Comparison of ENCODE assay signal across 17 mouse cellular contexts in genomic region chr12:76818908-76819307, GRCm38 (mm10). TPM values are rescaled to one million over a fixed set of nuclear protein-coding genes. Genes with fewer than 3 reads are reported as not detected.
DNase-seq lines count a peak whose midpoint lies in the region; ATAC-seq and TF ChIP-seq lines count a peak whose summit lies in the region.
"Had no signal": no experiment of that assay in that cellular context is flagged by ENCODE, and none has a peak within 500 bp of the region (broad histone marks: within the 10 kb centered on the region; RNA-seq: fewer than 3 reads in every experiment).

No protein-coding gene starts in this region.

- no peak overlapping the region for H3K9ac ChIP-seq in lung, embryonic 16.5 days (ENCODE audit: low read length)
- no peak overlapping the region for H3K9ac ChIP-seq in stomach, postnatal 0 days (ENCODE audit: low read length)
- H3K9ac ChIP-seq in forebrain, postnatal 0 days, result no peak overlapping the region
- H3K9ac ChIP-seq: forebrain, embryonic 15.5 days; liver, postnatal 0 days; midbrain, embryonic 12.5 days; neural tube, embryonic 13.5 days had no signal

- peak overlapping the region; percentile 88 for H3K27ac ChIP-seq in lung, embryonic 16.5 days (ENCODE audit: low read length)
- peak overlapping the region; percentile 84; the same call in 1 of the 2 replicates for H3K27ac ChIP-seq in stomach, postnatal 0 days (replicated peaks)
- no peak overlapping the region for H3K27ac ChIP-seq in forebrain, postnatal 0 days (ENCODE audit: low read depth, low read length)
- H3K27ac ChIP-seq: forebrain, embryonic 15.5 days; midbrain, embryonic 12.5 days; neural tube, embryonic 13.5 days had no signal

- peak; percentile 43 for DNase-seq in cerebellum, adult 9-10 months
- DNase-seq in cerebellum, adult 11 months, result no peak
- DNase-seq in lung, adult 2 months, result no peak
- DNase-seq in left cerebral cortex, postnatal 14 days (ENCODE audit: low spot score in 2 of 2), result peak; percentile 73 to 84
- no peak for DNase-seq in stomach, postnatal 0 days (ENCODE audit: low spot score)
- DNase-seq in gastrocnemius, postnatal 4 days (ENCODE audit: low spot score in 2 of 2), result no peak
- DNase-seq in forebrain, postnatal 0 days, result no peak
- DNase-seq: cerebellum, adult 8-10 months; kidney, adult 9 months; liver, postnatal 0 days; thymus, adult 2 months had no signal

- 81% methylated on average over 9 of the region's 9 CpGs for WGBS in lung, embryonic 16.5 days
- WGBS in lung, adult 2 months, result 77% methylated on average over 9 of the region's 9 CpGs
- WGBS in stomach, postnatal 0 days, result 70% methylated on average over 9 of the region's 9 CpGs
- WGBS in forebrain, postnatal 0 days, result 89% methylated on average over 9 of the region's 9 CpGs

- H3K4me1 ChIP-seq in lung, embryonic 16.5 days (replicated peaks; ENCODE audit: control insufficient read depth, insufficient read depth, low read length), result peaks cover 44% of the 10 kb centered on the region
- H3K4me1 ChIP-seq in lung, adult 2 months (ENCODE audit: control insufficient read depth, insufficient read depth, low read length), result peaks cover 3% of the 10 kb centered on the region; the same call in 1 of the 2 replicates
- peaks cover 9% of the 10 kb centered on the region; the same call in 1 of the 2 replicates for H3K4me1 ChIP-seq in stomach, postnatal 0 days (replicated peaks; ENCODE audit: control insufficient read depth, insufficient read depth)
- H3K4me1 ChIP-seq in forebrain, postnatal 0 days (ENCODE audit: insufficient read depth), result peaks cover 15% of the 10 kb centered on the region; the same call in 1 of the 2 replicates

- H3K27me3 ChIP-seq in lung, embryonic 16.5 days (ENCODE audit: control insufficient read depth, insufficient read depth, low read depth, low read length), result no peaks in the 10 kb centered on the region; the same call in 1 of the 2 replicates
- no peaks in the 10 kb centered on the region for H3K27me3 ChIP-seq in stomach, postnatal 0 days (ENCODE audit: control insufficient read depth, insufficient read depth, low read length)
- no peaks in the 10 kb centered on the region for H3K27me3 ChIP-seq in forebrain, postnatal 0 days (ENCODE audit: insufficient read depth, low read length)

- H3K36me3 ChIP-seq in lung, embryonic 16.5 days (ENCODE audit: control insufficient read depth, insufficient read depth, low read length), result no peaks in the 10 kb centered on the region
- no peaks in the 10 kb centered on the region for H3K36me3 ChIP-seq in stomach, postnatal 0 days (ENCODE audit: control insufficient read depth, insufficient read depth, low read length)
- no peaks in the 10 kb centered on the region; the same call in 1 of the 2 replicates for H3K36me3 ChIP-seq in forebrain, postnatal 0 days (ENCODE audit: insufficient read depth)
- H3K36me3 ChIP-seq: forebrain, embryonic 15.5 days; midbrain, embryonic 12.5 days; neural tube, embryonic 13.5 days had no signal

- no peak for TF ChIP-seq CTCF in lung, adult 2 months (IDR thresholded peaks at IDR 0.05; ENCODE audit: insufficient read depth, low read length)
- no peak for TF ChIP-seq CTCF in stomach, postnatal 0 days (IDR thresholded peaks at IDR 0.05; ENCODE audit: low read depth)
- TF ChIP-seq CTCF in forebrain, postnatal 0 days (IDR thresholded peaks at IDR 0.05; ENCODE audit: low read depth), result no peak

- H3K4me3 ChIP-seq in lung, embryonic 16.5 days (ENCODE audit: low read length), result no peak overlapping the region
- H3K4me3 ChIP-seq in lung, adult 2 months (replicated peaks; ENCODE audit: extremely low read depth, low read depth, low read length), result no peak overlapping the region
- no peak overlapping the region for H3K4me3 ChIP-seq in stomach, postnatal 0 days (ENCODE audit: low read depth, low read length)
- no peak overlapping the region for H3K4me3 ChIP-seq in forebrain, postnatal 0 days (ENCODE audit: low read depth, low read length)
- H3K4me3 ChIP-seq: forebrain, embryonic 15.5 days; midbrain, embryonic 12.5 days; neural tube, embryonic 13.5 days had no signal

- no peak for TF ChIP-seq EP300 in stomach, postnatal 0 days (optimal IDR thresholded peaks at IDR 0.05)

- H3K9me3 ChIP-seq in lung, embryonic 16.5 days (ENCODE audit: control insufficient read depth, low read length), result no peaks in the 10 kb centered on the region
- H3K9me3 ChIP-seq in stomach, postnatal 0 days (ENCODE audit: control insufficient read depth, low read length), result no peaks in the 10 kb centered on the region
- no peaks in the 10 kb centered on the region for H3K9me3 ChIP-seq in forebrain, postnatal 0 days (ENCODE audit: low read length)
- H3K9me3 ChIP-seq: forebrain, embryonic 15.5 days; midbrain, embryonic 12.5 days; neural tube, embryonic 13.5 days had no signal

- no peak overlapping the region for H3K4me2 ChIP-seq in lung, embryonic 16.5 days (ENCODE audit: low read depth, low read length)
- H3K4me2 ChIP-seq in stomach, postnatal 0 days (replicated peaks; ENCODE audit: low read depth), result no peak overlapping the region
- no peak overlapping the region for H3K4me2 ChIP-seq in forebrain, postnatal 0 days (ENCODE audit: low read depth)
- H3K4me2 ChIP-seq: forebrain, embryonic 15.5 days; heart, embryonic 11.5 days; midbrain, embryonic 12.5 days; neural tube, embryonic 13.5 days had no signal

- intact Hi-C loops in left cerebral cortex, postnatal 14 days (cut with DNase I), result no loop called here

- no peak for TF ChIP-seq POLR2A in lung, adult 2 months (IDR thresholded peaks at IDR 0.05; ENCODE audit: borderline replicate concordance, extremely low read depth, low read depth, low read length)

- no peak for ATAC-seq in lung, embryonic 16.5 days (ENCODE audit: low read depth)
- ATAC-seq in stomach, postnatal 0 days (ENCODE audit: low FRiP score, low TSS enrichment), result no peak
- no peak for ATAC-seq in forebrain, postnatal 0 days
- ATAC-seq: forebrain, embryonic 15.5 days; liver, postnatal 0 days had no signal

RNA-seq across cellular contexts. Expression of gene Rab15, which starts 3.8 kb away (rescaled TPM):
- polyA plus RNA-seq in lung, embryonic 16.5 days (2015; fragmentation: Nextera tagmentation; extraction: Ambion mirVana), result 34.8 and 35.8 TPM in 2 replicates
- 17.5 and 20.3 TPM in 2 replicates for polyA plus RNA-seq in lung, adult 2 months (2012; rRNA removed)
- 100 to 1,000 TPM; 234 to 269 TPM for total RNA-seq in left cerebral cortex, postnatal 14 days (2021)
- polyA plus RNA-seq in stomach, postnatal 0 days (2015; fragmentation: Nextera tagmentation; extraction: Ambion mirVana), result 24.0 and 27.2 TPM in 2 replicates
- total RNA-seq in gastrocnemius, postnatal 4 days (2021), result 10 to 100 TPM; 15.0 to 18.1 TPM
- total RNA-seq in forebrain, postnatal 0 days (2014; rRNA removed), result 75.1 and 83.0 TPM in 2 replicates
- 43.7 and 52.6 TPM in 2 replicates for polyA plus RNA-seq in forebrain, postnatal 0 days (2015; fragmentation: Nextera tagmentation; extraction: Ambion mirVana)

RNA-seq across cellular contexts. Expression of gene Gpx2, which starts 23.6 kb away (rescaled TPM):
- 11.0 and 11.5 TPM in 2 replicates for polyA plus RNA-seq in lung, embryonic 16.5 days (2015; fragmentation: Nextera tagmentation; extraction: Ambion mirVana)
- polyA plus RNA-seq in lung, adult 2 months (2012; rRNA removed), result 53.9 and 186 TPM in 2 replicates
- total RNA-seq in left cerebral cortex, postnatal 14 days (2021), result under 1 TPM; 0.55 to 0.97 TPM
- 217 and 236 TPM in 2 replicates for polyA plus RNA-seq in stomach, postnatal 0 days (2015; fragmentation: Nextera tagmentation; extraction: Ambion mirVana)
- total RNA-seq in gastrocnemius, postnatal 4 days (2021), result not detected
- total RNA-seq in forebrain, postnatal 0 days (2014; rRNA removed), result not detected in 2 replicates
- polyA plus RNA-seq in forebrain, postnatal 0 days (2015; fragmentation: Nextera tagmentation; extraction: Ambion mirVana), result 0.31 TPM in 1 of 2 replicates, not detected in the other
- polyA plus RNA-seq: forebrain, embryonic 15.5 days; hindbrain, embryonic 11.5 days; midbrain, embryonic 12.5 days had no signal

RNA-seq across cellular contexts. Expression of gene Fntb, which starts 53.5 kb away (rescaled TPM):
- polyA plus RNA-seq in lung, embryonic 16.5 days (2015; fragmentation: Nextera tagmentation; extraction: Ambion mirVana), result 39.0 and 40.4 TPM in 2 replicates
- polyA plus RNA-seq in lung, adult 2 months (2012; rRNA removed), result 21.0 and 29.0 TPM in 2 replicates
- 10 to 100 TPM; 26.2 to 28.1 TPM for total RNA-seq in left cerebral cortex, postnatal 14 days (2021)
- 22.4 and 23.8 TPM in 2 replicates for polyA plus RNA-seq in stomach, postnatal 0 days (2015; fragmentation: Nextera tagmentation; extraction: Ambion mirVana)
- total RNA-seq in gastrocnemius, postnatal 4 days (2021), result 10 to 100 TPM; 24.0 to 24.1 TPM
- 22.7 and 32.3 TPM in 2 replicates for total RNA-seq in forebrain, postnatal 0 days (2014; rRNA removed)
- polyA plus RNA-seq in forebrain, postnatal 0 days (2015; fragmentation: Nextera tagmentation; extraction: Ambion mirVana), result 38.7 and 42.3 TPM in 2 replicates

RNA-seq across cellular contexts. Expression of gene Churc1, which starts 53.6 kb away (rescaled TPM):
- polyA plus RNA-seq in lung, embryonic 16.5 days (2015; fragmentation: Nextera tagmentation; extraction: Ambion mirVana), result 130 and 147 TPM in 2 replicates
- polyA plus RNA-seq in lung, adult 2 months (2012; rRNA removed), result 27.6 and 41.4 TPM in 2 replicates
- total RNA-seq in left cerebral cortex, postnatal 14 days (2021), result 10 to 100 TPM; 40.5 to 41.9 TPM
- polyA plus RNA-seq in stomach, postnatal 0 days (2015; fragmentation: Nextera tagmentation; extraction: Ambion mirVana), result 161 and 163 TPM in 2 replicates
- 10 to 100 TPM; 43.1 to 45.7 TPM for total RNA-seq in gastrocnemius, postnatal 4 days (2021)
- total RNA-seq in forebrain, postnatal 0 days (2014; rRNA removed), result 75.7 and 84.4 TPM in 2 replicates
- polyA plus RNA-seq in forebrain, postnatal 0 days (2015; fragmentation: Nextera tagmentation; extraction: Ambion mirVana), result 115 and 146 TPM in 2 replicates

Comparison
In these comparisons a context has a peak if more than half of its experiments do, and no peak if none do; other contexts are left out.
1. DNase-seq: peak in cerebellum, adult 9-10 months (single experiment) and left cerebral cortex, postnatal 14 days (2 of 2); none in cerebellum, adult 11 months (single experiment), lung, adult 2 months (single experiment), stomach, postnatal 0 days (single experiment), gastrocnemius, postnatal 4 days (0 of 2) and forebrain, postnatal 0 days (single experiment).